Mouse (Mus musculus): Measurements from ENCODE around the gene Polr2c. TPM values are rescaled to one million over a fixed set of nuclear protein-coding genes. Genes with fewer than 3 reads are reported as not detected.

The Polr2c gene
- polyA plus RNA-seq, 1 experiment from 2014 or later: 111 TPM

DNA sequence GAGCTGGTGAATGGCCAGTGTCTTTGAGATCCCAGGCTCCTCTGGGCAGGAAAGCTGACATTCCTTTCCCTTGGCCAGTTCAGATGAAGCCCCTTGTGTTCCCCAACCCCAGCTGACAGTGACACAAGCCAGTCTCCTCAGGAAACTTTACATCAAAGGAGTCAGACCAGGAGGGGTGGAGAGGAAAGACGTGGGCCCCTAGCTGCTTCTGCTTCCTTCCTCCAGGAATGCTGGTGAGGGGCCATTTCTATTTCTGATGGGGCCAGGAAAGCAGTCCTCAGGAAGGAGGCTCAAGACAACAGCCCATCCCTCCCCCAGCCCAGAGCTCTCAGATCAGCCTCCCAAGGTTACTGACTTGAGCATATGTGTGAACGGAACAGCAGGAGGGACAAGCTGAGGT lies 35.7 kb downstream of the Polr2c start:
- 45% methylated on average over 2 of the region's 2 CpGs for WGBS
- no peak overlapping the region for H3K9ac ChIP-seq
- H3K4me1 ChIP-seq (replicated peaks; ENCODE audit: control insufficient read depth, insufficient read depth, low read length): no peaks in the 10 kb centered on the region
- H3K27me3 ChIP-seq (ENCODE audit: control insufficient read depth, insufficient read depth, low read length): no peaks in the 10 kb centered on the region
- H3K36me3 ChIP-seq (replicated peaks; ENCODE audit: control insufficient read depth, insufficient read depth): no peaks in the 10 kb centered on the region
- H3K27ac ChIP-seq: no peak overlapping the region
- no peak overlapping the region for H3K4me3 ChIP-seq (replicated peaks; ENCODE audit: low read length)
- no peak overlapping the region for H3K4me2 ChIP-seq (replicated peaks)
- H3K9me3 ChIP-seq (ENCODE audit: control insufficient read depth, low read length): no peaks in the 10 kb centered on the region
- no peak for DNase-seq (ENCODE audit: low spot score)
- no peak for ATAC-seq (ENCODE audit: low FRiP score)

DNA sequence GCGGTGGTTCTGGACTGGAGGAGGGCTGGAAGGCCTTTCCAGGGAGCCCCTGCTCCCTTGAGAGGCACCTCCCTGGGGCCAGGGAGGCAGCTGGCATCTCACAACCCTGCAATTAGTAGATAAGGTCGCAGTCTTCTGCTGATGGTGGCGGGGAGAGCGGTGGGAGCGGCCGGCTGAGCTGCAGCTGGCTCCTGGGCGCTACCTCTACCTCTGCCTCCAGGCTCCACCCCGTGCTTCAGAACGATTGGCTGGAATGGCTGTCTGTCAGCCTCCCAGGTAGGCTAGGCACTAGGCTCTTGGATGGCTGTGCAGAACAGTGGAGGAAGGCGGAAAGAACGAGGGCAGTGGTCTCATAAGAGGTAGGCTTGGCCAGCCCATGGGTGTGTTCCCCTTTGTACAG lies 42.0 kb downstream of the Polr2c start:
- no peaks in the 10 kb centered on the region for H3K27me3 ChIP-seq (ENCODE audit: control insufficient read depth, insufficient read depth, low read length)
- H3K27ac ChIP-seq: no peak overlapping the region
- DNase-seq (ENCODE audit: low spot score) (no peak), ATAC-seq (ENCODE audit: low FRiP score) (peak; percentile 61; the same call in 1 of the 2 replicates)
- H3K4me1 ChIP-seq (replicated peaks; ENCODE audit: control insufficient read depth, insufficient read depth, low read length): 0 out of 2 replicates have a peak, but pooled peaks cover 9% of the 10 kb centered on the region
- no peaks in the 10 kb centered on the region for H3K9me3 ChIP-seq (ENCODE audit: control insufficient read depth, low read length)
- peak overlapping the region; percentile 31 for H3K4me2 ChIP-seq (replicated peaks)
- H3K36me3 ChIP-seq (replicated peaks; ENCODE audit: control insufficient read depth, insufficient read depth): no peaks in the 10 kb centered on the region
- H3K9ac ChIP-seq: 0 out of 2 replicates have a peak overlapping the region, but pooled peaks have one; percentile 18
- WGBS: 9% methylated on average over 11 of the region's 11 CpGs
- no peak overlapping the region for H3K4me3 ChIP-seq (replicated peaks; ENCODE audit: low read length)

DNA sequence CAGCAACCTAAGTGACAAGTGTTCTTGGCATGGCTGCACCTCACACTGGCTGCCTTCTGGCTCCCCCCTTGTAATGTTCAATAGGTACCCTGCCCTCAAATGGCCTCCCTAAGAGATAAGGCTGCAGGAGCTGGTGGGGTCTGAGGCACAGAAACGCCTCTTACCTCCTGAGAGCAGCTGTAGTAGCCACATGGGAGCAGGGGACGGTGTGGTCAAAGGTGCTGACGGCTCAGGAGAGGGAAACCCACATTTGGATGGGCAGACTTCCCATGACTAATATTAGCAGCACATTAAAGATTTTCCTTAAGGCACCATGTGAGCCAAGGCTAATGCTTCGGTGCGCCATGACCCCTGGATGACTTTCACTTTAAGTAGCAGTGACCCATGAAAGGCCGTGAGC lies 43.4 kb downstream of the Polr2c start:
- no peak overlapping the region for H3K4me2 ChIP-seq (replicated peaks)
- ATAC-seq (ENCODE audit: low FRiP score): no peak
- DNase-seq (ENCODE audit: low spot score): no peak
- no peaks in the 10 kb centered on the region for H3K9me3 ChIP-seq (ENCODE audit: control insufficient read depth, low read length)
- no peak overlapping the region for H3K4me3 ChIP-seq (replicated peaks; ENCODE audit: low read length)
- no peaks in the 10 kb centered on the region for H3K27me3 ChIP-seq (ENCODE audit: control insufficient read depth, insufficient read depth, low read length)
- H3K4me1 ChIP-seq (replicated peaks; ENCODE audit: control insufficient read depth, insufficient read depth, low read length): 0 out of 2 replicates have a peak, but pooled peaks cover 9% of the 10 kb centered on the region
- no peak overlapping the region for H3K9ac ChIP-seq
- no peaks in the 10 kb centered on the region for H3K36me3 ChIP-seq (replicated peaks; ENCODE audit: control insufficient read depth, insufficient read depth)
- H3K27ac ChIP-seq: no peak overlapping the region
- 18% methylated on average over 6 of the region's 6 CpGs for WGBS

DNA sequence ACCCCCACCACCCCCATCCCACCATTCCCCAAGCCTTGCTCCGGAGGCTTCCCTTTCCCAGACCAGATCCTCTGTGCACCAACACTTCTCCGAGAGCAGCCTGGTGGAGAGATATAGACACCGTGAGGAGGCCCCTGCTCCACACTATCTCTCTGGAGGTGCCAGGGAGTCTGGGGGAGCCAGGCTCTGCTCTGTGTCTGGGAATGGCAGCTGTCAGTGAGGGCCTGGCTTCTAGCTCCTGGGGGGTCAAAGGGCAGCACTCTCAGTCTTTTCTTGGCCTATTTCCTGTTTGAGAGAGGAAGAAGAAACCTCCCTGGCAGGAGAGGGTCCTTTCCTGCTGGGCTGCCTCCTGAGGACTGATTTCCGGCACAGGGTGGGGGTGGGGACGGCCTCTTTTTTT lies 43.8 kb downstream of the Polr2c start:
- Histone ChIP-seq H3K4me1 (replicated peaks; ENCODE audit: control insufficient read depth, insufficient read depth, low read length) (0 out of 2 replicates have a peak, but pooled peaks cover 9% of the 10 kb centered on the region), H3K36me3 (replicated peaks; ENCODE audit: control insufficient read depth, insufficient read depth) (no peaks in the 10 kb centered on the region), H3K27ac (no peak overlapping the region), H3K27me3 (ENCODE audit: control insufficient read depth, insufficient read depth, low read length) (no peaks in the 10 kb centered on the region), H3K4me2 (replicated peaks) (no peak overlapping the region), H3K9me3 (ENCODE audit: control insufficient read depth, low read length) (no peaks in the 10 kb centered on the region), H3K9ac (no peak overlapping the region), H3K4me3 (replicated peaks; ENCODE audit: low read length) (no peak overlapping the region)
- no peak for DNase-seq (ENCODE audit: low spot score)
- WGBS: 25% methylated on average over 5 of the region's 5 CpGs
- ATAC-seq (ENCODE audit: low FRiP score): no peak

DNA sequence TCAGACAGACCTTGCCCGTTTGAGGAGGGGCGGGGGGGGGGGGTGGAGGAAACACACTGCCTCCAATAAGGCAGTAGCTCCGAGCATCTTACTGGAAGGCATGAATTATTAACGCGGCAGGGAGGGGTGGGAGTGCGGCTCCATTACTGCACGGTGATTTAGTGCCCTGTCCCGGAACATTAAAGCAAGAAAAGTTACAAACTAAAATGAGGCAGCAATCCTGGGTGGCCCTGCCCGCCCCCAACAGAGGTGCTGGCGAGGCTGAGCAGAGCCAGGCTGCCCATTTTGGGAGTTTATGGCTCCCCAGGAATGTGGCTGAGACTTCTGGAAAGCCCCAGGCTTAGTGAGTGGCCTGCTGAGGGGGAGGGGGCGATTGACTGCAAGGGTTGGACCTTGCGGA lies 46.5 kb downstream of the Polr2c start:
- DNase-seq (ENCODE audit: low spot score) (no peak), ATAC-seq (ENCODE audit: low FRiP score) (no peak)
- Histone ChIP-seq H3K9ac (no peak overlapping the region), H3K4me2 (replicated peaks) (no peak overlapping the region), H3K27ac (no peak overlapping the region), H3K27me3 (ENCODE audit: control insufficient read depth, insufficient read depth, low read length) (no peaks in the 10 kb centered on the region), H3K4me3 (replicated peaks; ENCODE audit: low read length) (no peak overlapping the region), H3K9me3 (ENCODE audit: control insufficient read depth, low read length) (no peaks in the 10 kb centered on the region), H3K36me3 (replicated peaks; ENCODE audit: control insufficient read depth, insufficient read depth) (no peaks in the 10 kb centered on the region), H3K4me1 (replicated peaks; ENCODE audit: control insufficient read depth, insufficient read depth, low read length) (0 out of 2 replicates have a peak, but pooled peaks cover 7% of the 10 kb centered on the region)
- WGBS: 47% methylated on average over 12 of the region's 12 CpGs

DNA sequence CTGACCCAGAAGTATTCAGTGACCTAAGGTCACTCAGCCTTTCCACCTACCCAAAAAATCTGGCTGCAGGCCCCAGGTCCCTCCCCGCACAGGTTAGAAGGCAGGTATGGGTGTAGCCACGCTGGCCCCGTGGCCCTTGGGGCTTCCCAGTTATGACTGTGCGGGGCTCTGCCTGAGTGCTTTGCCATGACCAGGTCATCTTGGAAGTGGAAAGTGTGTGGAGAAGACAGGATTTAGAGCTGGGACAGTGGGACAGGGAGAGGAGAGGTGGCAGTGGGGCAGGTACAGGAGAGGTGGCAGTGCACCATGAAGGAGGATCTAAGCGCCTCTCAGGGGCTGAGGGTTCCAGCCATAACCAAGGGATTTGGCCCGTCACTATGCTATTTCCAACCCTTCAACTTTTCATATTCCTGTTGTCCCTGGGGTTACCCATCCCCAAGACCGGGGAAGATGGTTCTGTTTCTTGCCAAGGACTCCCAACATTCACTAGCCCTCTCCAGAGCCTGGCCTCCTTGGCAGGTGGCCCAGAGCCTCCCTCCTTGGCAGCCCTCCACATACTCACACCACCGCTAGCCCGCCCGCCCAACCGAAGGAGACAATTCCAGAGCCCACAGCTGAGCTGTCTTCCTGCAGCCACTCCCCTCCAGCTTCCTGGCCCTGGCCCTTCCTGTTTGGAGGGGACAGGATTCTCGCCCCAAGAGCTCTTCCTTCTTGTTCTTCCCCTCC lies 47.4 kb downstream of the Polr2c start:
- ATAC-seq (ENCODE audit: low FRiP score) (peak; percentile 61; the same call in 1 of the 2 replicates), DNase-seq (ENCODE audit: low spot score) (peak; percentile 69)
- H3K4me2 ChIP-seq (replicated peaks): no peak overlapping the region
- H3K36me3 ChIP-seq (replicated peaks; ENCODE audit: control insufficient read depth, insufficient read depth): no peaks in the 10 kb centered on the region
- H3K27me3 ChIP-seq (ENCODE audit: control insufficient read depth, insufficient read depth, low read length): no peaks in the 10 kb centered on the region
- no peaks in the 10 kb centered on the region for H3K9me3 ChIP-seq (ENCODE audit: control insufficient read depth, low read length)
- no peak overlapping the region for H3K9ac ChIP-seq
- H3K4me1 ChIP-seq (replicated peaks; ENCODE audit: control insufficient read depth, insufficient read depth, low read length): no peaks in the 10 kb centered on the region
- H3K4me3 ChIP-seq (replicated peaks; ENCODE audit: low read length): no peak overlapping the region
- 74% methylated on average over 12 of the region's 12 CpGs for WGBS
- 0 out of 2 replicates have a peak overlapping the region, but pooled peaks have one; percentile 24 for H3K27ac ChIP-seq

DNA sequence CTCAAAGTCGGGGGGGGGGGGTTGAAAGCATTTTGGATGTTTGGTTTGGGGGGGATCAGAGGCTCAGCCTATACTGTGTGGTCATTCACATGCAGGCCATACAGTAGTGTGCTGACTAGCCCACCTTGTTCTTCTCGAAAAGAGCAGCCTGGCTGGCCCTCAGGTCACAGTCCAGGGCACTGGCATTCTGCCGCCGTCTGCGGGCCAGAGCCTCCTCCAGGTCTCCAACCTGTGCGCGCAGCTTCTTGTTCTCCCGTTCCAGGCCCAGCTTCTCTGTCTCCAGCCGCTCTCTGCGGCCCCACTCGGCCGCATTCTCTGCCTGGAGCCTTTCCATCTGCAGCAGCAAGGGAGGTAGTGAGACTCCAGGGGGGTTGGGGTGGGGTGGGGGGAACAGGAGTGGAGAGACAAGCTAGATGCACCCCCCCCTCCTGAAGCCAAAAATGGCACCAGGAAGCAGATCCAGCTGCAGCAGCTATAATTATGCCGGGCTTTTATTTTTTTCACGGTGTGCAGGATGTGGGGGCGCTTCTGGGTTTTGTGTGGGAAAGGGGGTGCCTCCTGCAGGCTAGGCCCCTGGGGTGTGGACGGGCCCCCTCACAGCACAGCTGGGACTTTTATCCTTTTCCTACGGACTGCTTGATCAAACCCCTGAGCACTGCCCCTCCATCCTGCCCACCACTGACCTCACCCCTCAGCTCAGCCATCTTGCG lies 50.5 kb downstream of the Polr2c start:
- no peak overlapping the region for H3K4me2 ChIP-seq (replicated peaks)
- no peak overlapping the region for H3K9ac ChIP-seq
- H3K9me3 ChIP-seq (ENCODE audit: control insufficient read depth, low read length): no peaks in the 10 kb centered on the region
- no peak for ATAC-seq (ENCODE audit: low FRiP score)
- H3K27me3 ChIP-seq (ENCODE audit: control insufficient read depth, insufficient read depth, low read length): peaks cover 5% of the 10 kb centered on the region
- H3K4me1 ChIP-seq (replicated peaks; ENCODE audit: control insufficient read depth, insufficient read depth, low read length): no peaks in the 10 kb centered on the region
- no peaks in the 10 kb centered on the region for H3K36me3 ChIP-seq (replicated peaks; ENCODE audit: control insufficient read depth, insufficient read depth)
- DNase-seq (ENCODE audit: low spot score): no peak
- H3K27ac ChIP-seq: no peak overlapping the region
- 89% methylated on average over 18 of the region's 18 CpGs for WGBS
- H3K4me3 ChIP-seq (replicated peaks; ENCODE audit: low read length): no peak overlapping the region

DNA sequence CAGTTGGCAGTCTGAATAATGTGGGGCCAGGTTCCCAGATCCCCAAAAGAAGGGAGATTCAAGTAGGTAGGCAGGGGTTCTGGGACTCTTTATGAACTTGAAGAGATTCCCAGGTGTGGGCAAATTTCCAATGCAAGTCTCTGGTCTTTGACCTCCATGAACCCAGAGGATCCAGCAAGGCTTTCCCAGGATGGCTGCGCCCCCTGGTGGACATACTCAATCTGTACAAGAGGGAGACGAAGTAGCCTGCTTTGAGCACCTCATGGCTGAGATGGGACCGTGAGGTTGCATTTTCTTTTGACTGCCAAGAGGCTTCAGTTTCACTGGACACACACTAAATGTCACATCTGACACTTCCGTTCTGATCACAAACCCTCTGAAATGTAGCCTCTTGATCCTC lies 51.6 kb downstream of the Polr2c start:
- 11% methylated on average over 4 of the region's 4 CpGs for WGBS
- ATAC-seq (ENCODE audit: low FRiP score): no peak

DNA sequence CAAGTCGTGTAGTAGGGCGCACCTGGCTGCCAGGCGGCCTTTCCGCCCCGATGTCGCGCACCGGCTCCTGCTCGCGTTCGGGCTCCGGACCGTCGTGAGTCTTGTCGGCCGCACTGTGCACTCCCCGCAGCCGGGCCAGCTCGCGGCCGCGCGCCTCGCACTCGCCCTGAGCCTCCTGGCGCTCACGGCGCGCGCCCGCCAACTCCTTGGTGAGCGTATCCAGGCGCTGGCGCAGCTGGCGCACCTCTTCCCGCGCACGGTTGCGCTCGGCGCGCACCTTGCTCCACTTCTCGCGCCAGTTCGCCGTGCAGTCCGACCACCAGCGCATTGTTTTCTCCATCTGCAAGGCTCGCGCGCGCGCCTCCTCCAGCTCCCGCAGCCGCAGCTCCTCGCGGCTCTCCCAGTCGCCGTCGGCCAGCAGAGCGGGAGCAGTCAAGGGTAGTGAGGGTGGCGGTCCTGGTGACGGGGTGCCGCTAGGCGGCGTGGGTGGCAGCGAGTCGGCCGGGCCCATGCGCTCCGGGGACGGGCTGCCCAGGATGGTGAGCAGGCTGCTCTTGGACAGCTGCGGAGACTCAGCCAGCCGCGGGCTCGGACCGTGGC lies 55.9 kb downstream of the Polr2c start:
- Histone ChIP-seq H3K9ac (peak overlapping the region; percentile 48), H3K9me3 (ENCODE audit: control insufficient read depth, low read length) (no peaks in the 10 kb centered on the region), H3K4me1 (replicated peaks; ENCODE audit: control insufficient read depth, insufficient read depth, low read length) (peaks cover 14% of the 10 kb centered on the region), H3K36me3 (replicated peaks; ENCODE audit: control insufficient read depth, insufficient read depth) (no peaks in the 10 kb centered on the region), H3K4me2 (replicated peaks) (peak overlapping the region; percentile 65), H3K27me3 (ENCODE audit: control insufficient read depth, insufficient read depth, low read length) (peaks cover 39% of the 10 kb centered on the region), H3K27ac (no peak overlapping the region), H3K4me3 (replicated peaks; ENCODE audit: low read length) (peak overlapping the region; percentile 41)
- DNase-seq (ENCODE audit: low spot score) (peak; percentile 42), ATAC-seq (ENCODE audit: low FRiP score) (peak; percentile 67)
- 5% methylated on average over 77 of the region's 77 CpGs for WGBS

More for the DNA sequence above, 51.6 kb downstream of the Polr2c start:
- no peaks in the 10 kb centered on the region for H3K4me1 ChIP-seq (replicated peaks; ENCODE audit: control insufficient read depth, insufficient read depth, low read length)
- peaks cover 14% of the 10 kb centered on the region for H3K27me3 ChIP-seq (ENCODE audit: control insufficient read depth, insufficient read depth, low read length)
- H3K4me3 ChIP-seq (replicated peaks; ENCODE audit: low read length): no peak overlapping the region
- no peak overlapping the region for H3K27ac ChIP-seq
- H3K9ac ChIP-seq: no peak overlapping the region
- H3K4me2 ChIP-seq (replicated peaks): no peak overlapping the region
- peak; percentile 82 for DNase-seq (ENCODE audit: low spot score)
- H3K36me3 ChIP-seq (replicated peaks; ENCODE audit: control insufficient read depth, insufficient read depth): no peaks in the 10 kb centered on the region
- H3K9me3 ChIP-seq (ENCODE audit: control insufficient read depth, low read length): no peaks in the 10 kb centered on the region

Measured in hindbrain, embryonic 14.5 days (tissue).